Mouse (Mus musculus) hindbrain, embryonic 14.5 days (tissue): ENCODE results near the gene Rnf31. TPM values are rescaled to one million over a fixed set of nuclear protein-coding genes. Genes with fewer than 3 reads are reported as not detected.
A peak's percentile ranks its signal among the peaks of the same experiment; 100 is the strongest.

Experiments used
- ATAC-seq: fragments of 200-750 bp; cut with Nextera tagmentation; 2 replicates; pipeline ENCODE4 v1.8.0; 2017; ENCODE audit warnings: moderate number of reproducible peaks, mild to moderate bottlenecking, moderate TSS enrichment, moderate library complexity; ENCODE audit not compliant: low FRiP score
- DNase-seq: peaks from one replicate; pipeline ENCODE4 v3.0.0-alpha.2; 2015; ENCODE audit warnings: low spot score
- H3K27ac ChIP-seq: fragments of 300-500 bp; sonication (generic); 2 replicates; pipeline ENCODE4 v1.5.1; 2014; ENCODE audit warnings: mild to moderate bottlenecking, moderate library complexity
- H3K27me3 ChIP-seq: fragments of 300-500 bp; sonication (generic); 2 replicates; pipeline ENCODE4 v1.6.1; 2014; ENCODE audit warnings: mild to moderate bottlenecking, low read length, mixed read lengths; ENCODE audit not compliant: control insufficient read depth, insufficient read depth
- H3K36me3 ChIP-seq: fragments of 300-500 bp; sonication (generic); replicated peaks from 2 replicates; pipeline ENCODE4 v1.6.1; 2014; ENCODE audit not compliant: control insufficient read depth, insufficient read depth
- H3K4me1 ChIP-seq: fragments of 300-500 bp; sonication (generic); replicated peaks from 2 replicates; pipeline ENCODE4 v1.6.1; 2014; ENCODE audit warnings: antibody characterized with exemption, low read length, mixed read lengths; ENCODE audit not compliant: control insufficient read depth, insufficient read depth
- H3K4me2 ChIP-seq: fragments of 300-500 bp; sonication (generic); replicated peaks from 2 replicates; pipeline ENCODE4 v1.6.1; 2014; ENCODE audit warnings: mild to moderate bottlenecking, moderate library complexity
- H3K4me3 ChIP-seq: fragments of 300-500 bp; sonication (generic); replicated peaks from 2 replicates; pipeline ENCODE4 v1.5.1; 2014; ENCODE audit warnings: mild to moderate bottlenecking, low read length
- H3K9ac ChIP-seq: fragments of 300-500 bp; sonication (generic); 2 replicates; pipeline ENCODE4 v1.6.1; 2014
- H3K9me3 ChIP-seq: fragments of 300-500 bp; sonication (generic); 2 replicates; pipeline ENCODE4 v1.6.1; 2016; ENCODE audit warnings: low read length; ENCODE audit not compliant: control insufficient read depth
- WGBS: fragments of 180-500 bp; shearing (Covaris S2); extraction: QIAGEN DNeasy Blood & Tissue Kit; methylation state at CpG from one replicate; pipeline ENCODE4 v1.1.7; 2014; 5-methylcytosine and 5-hydroxymethylcytosine counted together
- polyA plus RNA-seq: library from polyadenylated mRNA; unstranded; fragments of >200 nt; fragmentation: Nextera tagmentation; extraction: Ambion mirVana; gene quantifications from 2 replicates; pipeline ENCODE4 v1.2.1, GENCODE M21; 2014

The Rnf31 gene
- polyA plus RNA-seq, 1 experiment from 2014 or later: 20.4 TPM

DNA sequence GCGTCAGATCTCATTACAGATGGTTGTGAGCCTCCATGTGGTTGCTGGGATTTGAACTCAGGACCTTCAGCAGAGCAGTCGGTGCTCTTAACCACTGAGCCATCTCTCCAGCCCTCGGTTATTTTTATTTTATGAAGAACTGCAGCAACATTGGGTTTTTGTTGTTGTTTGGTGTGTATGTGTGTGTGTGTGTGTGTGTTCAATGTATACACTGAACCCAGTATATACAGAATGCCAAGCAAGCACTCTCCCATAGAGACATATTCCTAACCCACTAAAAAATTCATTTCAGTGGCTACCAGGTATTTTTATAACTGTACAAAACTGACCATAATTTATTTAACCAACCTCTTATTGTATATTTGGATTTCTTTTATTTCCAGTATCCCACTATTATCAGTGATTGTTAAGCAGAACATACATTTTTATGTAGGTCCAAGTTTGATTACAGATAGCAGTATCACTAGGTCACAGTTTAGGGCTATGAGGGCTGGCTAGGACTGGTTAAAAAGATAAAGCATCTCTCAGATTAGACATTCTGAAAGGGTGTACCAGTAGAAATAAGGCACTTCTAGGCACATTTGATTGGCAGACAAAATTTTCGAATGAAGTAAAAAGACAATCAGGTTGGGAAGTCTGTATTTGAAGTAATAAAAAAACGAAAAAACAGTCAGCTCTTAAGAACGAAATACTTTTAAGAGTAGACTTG, 32.6 kb upstream of the Rnf31 start:
- ATAC-seq: no peak
- H3K9me3 ChIP-seq: no peaks in the 10 kb centered on the region
- peaks cover 15% of the 10 kb centered on the region; the same call in 1 of the 2 replicates for H3K36me3 ChIP-seq
- H3K27me3 ChIP-seq: no peaks in the 10 kb centered on the region
- no peak for DNase-seq
- peak overlapping the region; percentile 84 for H3K4me2 ChIP-seq
- H3K27ac ChIP-seq: peak overlapping the region; percentile 98; the same call in 1 of the 2 replicates
- H3K9ac ChIP-seq: peak overlapping the region; percentile 76
- 59% methylated on average over 6 of the region's 6 CpGs for WGBS
- peaks cover 15% of the 10 kb centered on the region for H3K4me1 ChIP-seq
- H3K4me3 ChIP-seq: peak overlapping the region; percentile 50

DNA sequence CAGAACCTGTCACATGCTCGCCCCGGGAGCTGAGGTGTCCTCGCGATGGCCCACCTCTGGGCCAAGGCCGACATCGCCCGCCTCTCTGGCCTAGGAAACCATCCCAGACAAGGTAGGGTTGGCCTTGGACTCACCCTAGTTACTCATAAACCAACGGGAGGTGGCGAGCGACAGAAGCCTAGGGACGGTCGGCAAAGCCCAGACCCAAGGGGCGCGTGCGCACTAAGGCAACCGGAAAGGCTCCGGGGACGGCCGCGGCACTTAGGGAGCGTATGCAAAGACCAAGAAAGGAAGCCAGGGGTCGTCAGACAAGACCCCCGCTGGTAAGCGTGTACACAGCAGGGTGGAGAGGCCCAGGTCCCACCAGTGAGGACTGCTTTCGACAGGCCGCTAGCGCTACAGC, 31.7 kb upstream of the Rnf31 start, which contains the start of gene Dcaf11:
Dcaf11 (plus strand) TSS at position 208 of the 403 bp plus-strand sequence.
- H3K4me3 ChIP-seq: peak within 1 kb of the TSS; percentile 50
- peak within 1 kb of the TSS; percentile 76 for H3K9ac ChIP-seq

DNA sequence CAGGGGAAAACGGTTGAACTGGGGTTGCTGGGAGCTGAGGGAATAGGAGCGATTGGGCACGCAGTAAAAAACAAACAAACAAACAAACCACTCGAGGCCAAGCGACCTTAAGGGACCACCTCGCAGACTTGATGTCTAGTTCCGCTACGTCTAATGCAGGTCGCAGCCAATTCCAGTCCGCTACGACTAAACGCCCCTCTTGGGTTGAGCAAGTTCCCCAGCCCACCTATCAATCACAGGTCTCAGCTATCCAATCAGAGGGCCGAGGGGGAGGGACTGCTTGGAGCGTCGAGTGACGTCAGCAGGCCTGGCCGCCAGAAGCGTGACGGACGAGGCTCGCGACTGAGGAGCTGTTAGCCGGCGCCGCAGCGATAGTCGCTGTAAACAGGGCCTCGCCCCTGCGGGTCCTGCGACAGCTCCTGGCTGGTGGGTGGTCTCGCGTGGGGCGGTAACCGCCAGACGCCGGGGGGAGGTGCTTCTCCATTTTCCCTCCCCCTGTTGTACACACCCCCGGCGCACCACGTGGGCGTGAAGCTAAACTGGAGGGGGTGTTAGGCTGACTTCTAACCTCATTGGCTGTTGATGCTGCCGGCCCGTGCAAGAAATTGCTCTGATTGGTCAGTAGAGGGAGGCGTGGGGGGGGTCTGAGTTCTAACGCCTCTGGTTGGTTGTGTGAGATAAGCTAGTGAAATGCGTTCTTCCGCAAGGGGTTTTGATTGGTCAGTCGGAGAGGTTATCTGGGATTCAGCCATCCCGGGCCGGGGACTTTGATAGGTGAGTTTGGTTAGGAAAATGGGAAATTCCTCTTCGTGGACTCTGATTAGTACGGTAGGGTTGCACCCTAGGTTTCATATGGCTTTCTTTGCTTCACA, 31.1 kb upstream of the Rnf31 start, which contains the start of gene A730061H03Rik:
A730061H03Rik (minus strand) TSS at position 205 of the 872 bp plus-strand sequence.
- peak within 1 kb of the TSS; percentile 50 for H3K4me3 ChIP-seq
- peak within 1 kb of the TSS; percentile 84 for H3K4me2 ChIP-seq
- peaks cover 15% of the 10 kb centered on the region for H3K4me1 ChIP-seq
- ATAC-seq (peak; percentile 96), DNase-seq (peak; percentile 98)
- H3K9me3 ChIP-seq: no peaks in the 10 kb centered on the region
- peak within 1 kb of the TSS; percentile 98 for H3K27ac ChIP-seq
- under 1% methylated on average over 51 of the region's 51 CpGs for WGBS
- H3K36me3 ChIP-seq: peaks cover 31% of the 10 kb centered on the region
- no peaks in the 10 kb centered on the region for H3K27me3 ChIP-seq
- H3K9ac ChIP-seq: peak within 1 kb of the TSS; percentile 76

More for the DNA sequence above, 31.7 kb upstream of the Rnf31 start, which contains the start of gene Dcaf11:
- under 1% methylated on average over 27 of the region's 27 CpGs for WGBS
- Histone ChIP-seq H3K27me3 (no peaks in the 10 kb centered on the region), H3K4me2 (peak within 1 kb of the TSS; percentile 84), H3K27ac (peak within 1 kb of the TSS; percentile 98), H3K36me3 (peaks cover 24% of the 10 kb centered on the region), H3K4me1 (peaks cover 15% of the 10 kb centered on the region), H3K9me3 (no peaks in the 10 kb centered on the region)
- ATAC-seq (peak; percentile 74), DNase-seq (peak; percentile 88)

DNA sequence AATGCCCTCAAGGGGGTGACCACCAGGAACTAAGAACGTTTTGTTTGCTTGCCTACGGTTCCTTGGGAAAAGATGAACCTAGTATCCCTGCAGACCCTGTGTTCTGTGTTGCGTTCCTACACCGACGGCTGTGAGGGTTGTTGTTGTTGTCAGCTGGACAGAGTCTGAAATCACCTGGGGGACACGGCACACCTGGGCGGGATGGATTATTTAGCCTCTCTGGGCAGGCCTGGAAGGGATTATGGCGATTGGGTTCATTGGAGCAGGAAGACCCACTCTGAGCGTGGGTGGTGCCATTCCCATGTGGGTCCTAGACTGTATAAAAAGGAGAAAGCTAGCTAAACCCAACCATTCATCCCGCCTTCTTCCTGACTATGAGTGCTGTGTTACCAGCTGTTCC, 29.6 kb upstream of the Rnf31 start:
- Histone ChIP-seq H3K36me3 (peaks cover 45% of the 10 kb centered on the region), H3K4me3 (no peak overlapping the region), H3K27me3 (no peaks in the 10 kb centered on the region), H3K27ac (no peak overlapping the region), H3K9ac (no peak overlapping the region), H3K9me3 (no peaks in the 10 kb centered on the region), H3K4me1 (peaks cover 15% of the 10 kb centered on the region), H3K4me2 (peak overlapping the region; percentile 84)
- DNase-seq (no peak), ATAC-seq (no peak)
- WGBS: 88% methylated on average over 10 of the region's 10 CpGs

DNA sequence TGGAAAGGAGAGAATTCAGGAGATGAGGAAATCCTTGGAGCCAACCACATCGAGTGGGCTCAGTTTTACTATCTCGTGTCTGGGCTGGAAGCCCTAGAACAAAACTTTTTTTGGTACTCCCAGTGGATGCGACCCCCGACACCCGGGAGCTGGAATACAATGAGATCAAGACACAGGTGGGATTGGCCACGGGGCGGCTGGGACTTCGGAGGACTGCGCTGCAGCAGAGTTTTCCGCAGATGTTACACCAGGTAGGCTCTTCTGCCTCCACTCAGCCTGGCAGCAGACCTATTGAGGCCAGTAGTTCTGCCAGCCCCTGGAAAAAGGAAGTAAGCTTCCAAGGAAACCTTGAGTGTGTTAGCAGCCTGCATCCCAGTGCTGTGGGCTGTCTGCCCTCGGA, 28.3 kb upstream of the Rnf31 start:
- Histone ChIP-seq H3K4me3 (no peak overlapping the region), H3K9ac (no peak overlapping the region), H3K27me3 (no peaks in the 10 kb centered on the region), H3K27ac (no peak overlapping the region), H3K36me3 (peaks cover 57% of the 10 kb centered on the region), H3K9me3 (no peaks in the 10 kb centered on the region), H3K4me1 (peaks cover 15% of the 10 kb centered on the region), H3K4me2 (no peak overlapping the region)
- no peak for DNase-seq
- no peak for ATAC-seq
- 91% methylated on average over 11 of the region's 11 CpGs for WGBS

DNA sequence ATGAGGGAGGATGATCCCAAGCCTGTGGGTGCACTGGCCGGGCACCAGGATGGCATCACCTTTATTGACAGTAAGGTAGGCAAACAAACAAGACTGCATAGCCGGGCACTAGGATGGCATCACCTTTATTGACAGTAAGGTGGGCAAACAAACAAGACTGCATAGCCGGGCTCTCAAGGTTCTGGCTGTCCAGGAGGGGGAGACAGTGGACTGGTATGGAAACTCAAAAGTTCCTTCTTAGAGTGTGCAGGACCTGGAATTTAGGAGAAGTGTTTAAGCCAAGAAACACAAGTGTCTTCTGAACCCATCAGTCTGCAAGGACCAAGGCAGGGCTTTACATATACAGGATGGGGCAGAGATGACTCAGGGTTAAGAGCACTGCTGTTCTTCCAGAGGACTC, 25.8 kb upstream of the Rnf31 start:
- Histone ChIP-seq H3K36me3 (peaks cover 82% of the 10 kb centered on the region), H3K9ac (no peak overlapping the region), H3K4me3 (no peak overlapping the region), H3K4me1 (peaks cover 9% of the 10 kb centered on the region), H3K4me2 (no peak overlapping the region), H3K9me3 (no peaks in the 10 kb centered on the region), H3K27me3 (no peaks in the 10 kb centered on the region), H3K27ac (no peak overlapping the region)
- 90% methylated on average over 3 of the region's 3 CpGs for WGBS
- DNase-seq (no peak), ATAC-seq (no peak)

DNA sequence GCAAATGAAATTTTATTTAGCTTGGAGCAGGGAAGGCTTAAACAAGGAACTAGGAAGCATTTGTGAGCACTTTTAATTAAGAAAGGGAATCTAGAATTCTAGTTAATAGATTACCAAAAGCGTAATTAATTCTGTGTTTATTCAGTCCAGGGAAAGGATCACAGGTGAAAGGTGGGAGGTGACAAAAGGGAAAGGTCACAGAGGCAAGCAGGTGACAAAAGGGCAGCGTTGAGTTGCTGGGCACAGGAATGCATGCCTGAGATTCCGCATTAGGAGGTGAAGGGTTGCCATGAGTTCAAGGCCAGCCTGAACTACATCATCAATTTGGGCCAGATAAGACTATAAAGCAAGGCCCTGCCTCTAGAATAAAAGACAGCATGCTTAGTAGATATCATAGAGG, 24.0 kb upstream of the Rnf31 start:
- ATAC-seq (no peak), DNase-seq (no peak)
- Histone ChIP-seq H3K9me3 (no peaks in the 10 kb centered on the region), H3K27me3 (no peaks in the 10 kb centered on the region), H3K36me3 (peaks cover 80% of the 10 kb centered on the region), H3K4me3 (no peak overlapping the region), H3K4me1 (no peaks in the 10 kb centered on the region), H3K9ac (no peak overlapping the region), H3K4me2 (no peak overlapping the region), H3K27ac (no peak overlapping the region)
- WGBS: 90% methylated on average over 3 of the region's 3 CpGs

DNA sequence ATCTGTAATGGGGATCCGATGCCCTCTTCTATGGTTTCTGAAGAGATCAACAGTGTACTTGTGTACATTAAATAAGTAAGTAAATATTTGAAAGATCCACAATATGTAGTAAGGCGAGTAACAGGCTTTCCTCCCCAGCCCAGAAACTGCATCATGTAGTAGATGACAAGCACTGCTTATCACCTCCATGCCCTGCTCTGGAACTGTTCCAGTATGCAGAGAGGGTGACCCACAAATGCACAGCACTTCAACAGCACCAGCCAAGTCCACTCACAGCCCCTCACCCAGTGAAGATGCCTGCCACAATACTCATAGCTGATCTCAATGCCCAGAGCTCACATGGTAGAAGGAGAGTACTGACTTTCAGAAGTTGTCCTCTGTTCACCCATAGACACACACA, 20.9 kb upstream of the Rnf31 start:
- H3K27ac ChIP-seq: no peak overlapping the region
- WGBS: 98% methylated on average over 2 of the region's 2 CpGs
- H3K4me2 ChIP-seq: no peak overlapping the region
- H3K4me3 ChIP-seq: no peak overlapping the region
- ATAC-seq (no peak), DNase-seq (no peak)
- H3K27me3 ChIP-seq: no peaks in the 10 kb centered on the region
- H3K9ac ChIP-seq: no peak overlapping the region
- peaks cover 50% of the 10 kb centered on the region for H3K36me3 ChIP-seq
- H3K9me3 ChIP-seq: no peaks in the 10 kb centered on the region
- H3K4me1 ChIP-seq: no peaks in the 10 kb centered on the region

DNA sequence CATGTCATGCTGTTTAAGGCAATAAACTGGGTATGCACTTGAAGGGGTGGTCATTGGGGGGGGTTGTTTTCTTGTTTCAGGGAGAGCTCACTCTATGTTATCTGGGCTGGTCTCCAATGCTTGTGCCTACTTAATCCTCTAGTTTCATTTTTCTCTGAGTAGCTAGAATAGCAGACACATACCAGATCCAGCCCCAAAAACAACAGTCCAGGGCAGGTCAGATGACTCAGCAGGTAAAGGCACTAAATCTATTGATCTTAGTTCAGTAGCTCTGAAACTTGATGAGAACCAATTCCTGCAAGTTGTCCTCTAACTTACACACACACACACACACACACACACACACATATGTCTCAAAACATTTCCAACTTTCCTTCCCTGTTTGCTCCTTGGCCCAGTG, 19.7 kb upstream of the Rnf31 start:
- no peak overlapping the region for H3K27ac ChIP-seq
- H3K9me3 ChIP-seq: no peaks in the 10 kb centered on the region
- peaks cover 38% of the 10 kb centered on the region for H3K36me3 ChIP-seq
- H3K9ac ChIP-seq: no peak overlapping the region
- H3K4me2 ChIP-seq: no peak overlapping the region
- no peaks in the 10 kb centered on the region for H3K27me3 ChIP-seq
- ATAC-seq (no peak), DNase-seq (no peak)
- no peak overlapping the region for H3K4me3 ChIP-seq
- H3K4me1 ChIP-seq: no peaks in the 10 kb centered on the region
